Mouse (Mus musculus): ENCODE measurements around the gene Kifc1.

DNA sequence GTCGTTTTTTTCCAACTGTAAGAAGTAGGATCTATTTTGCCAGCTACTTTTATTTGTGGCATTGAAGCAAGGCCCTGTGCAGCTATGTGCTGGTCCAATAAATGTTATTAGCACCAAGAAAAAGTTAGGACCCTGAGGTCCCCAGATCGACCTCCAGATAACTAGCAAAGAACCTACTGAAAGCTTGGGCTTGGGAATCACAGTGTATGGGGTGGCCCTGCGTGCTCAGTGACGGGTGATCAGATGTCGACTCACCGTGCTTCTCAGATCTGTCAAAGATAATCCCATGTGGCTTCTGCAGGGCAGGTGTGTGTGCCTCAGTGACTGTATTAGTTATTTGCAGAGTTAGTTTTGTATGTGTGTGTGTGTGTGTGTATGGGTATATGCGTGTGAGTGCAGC is 30.9 kb upstream of the Kifc1 start:
- TF ChIP-seq ZC3H11A (IDR thresholded peaks at IDR 0.05; ENCODE audit: low read depth, low read length) (no peak), CTCF (conservative IDR thresholded peaks at IDR 0.05 in 1 of 2, IDR thresholded peaks at IDR 0.05 in 1 of 2; ENCODE audit: low read depth in 2 of 2, low read length in 2 of 2) (no peak), UBTF (IDR thresholded peaks at IDR 0.05; ENCODE audit: low read depth, low read length) (no peak), NELFE (IDR thresholded peaks at IDR 0.05; ENCODE audit: low read depth, low read length) (no peak), POLR2A (IDR thresholded peaks at IDR 0.05; ENCODE audit: low read depth, low read length) (no peak), USF1 (IDR thresholded peaks at IDR 0.05; ENCODE audit: low read depth, low read length) (no peak), EP300 (IDR thresholded peaks at IDR 0.05; ENCODE audit: low read length) (no peak), TCF12 (IDR thresholded peaks at IDR 0.05; ENCODE audit: low read depth, low read length) (no peak)
